Comparison of ENCODE assay signal across 23 mouse cellular contexts in genomic region chr10:68784463-68784862, GRCm38 (mm10).
DNase-seq lines count a peak whose midpoint lies in the region; ATAC-seq lines count a peak whose summit lies in the region.
"Had no signal": no experiment of that assay in that cellular context is flagged by ENCODE, and none has a peak within 500 bp of the region (broad histone marks: within the 10 kb centered on the region; RNA-seq: fewer than 3 reads in every experiment).

No protein-coding gene starts in this region.

- no peak overlapping the region for H3K4me3 ChIP-seq in midbrain, embryonic 10.5 days
- H3K4me3 ChIP-seq: embryonic facial prominence, embryonic 13.5 days; embryonic facial prominence, embryonic 15.5 days; forebrain, embryonic 13.5 days; forebrain, embryonic 15.5 days had no signal

- no peaks in the 10 kb centered on the region for H3K36me3 ChIP-seq in midbrain, embryonic 10.5 days
- H3K36me3 ChIP-seq: embryonic facial prominence, embryonic 15.5 days; forebrain, embryonic 15.5 days had no signal

- no peak overlapping the region for H3K27ac ChIP-seq in midbrain, embryonic 10.5 days (replicated peaks)
- H3K27ac ChIP-seq: embryonic facial prominence, embryonic 13.5 days; embryonic facial prominence, embryonic 15.5 days; forebrain, embryonic 13.5 days; forebrain, embryonic 15.5 days had no signal

- H3K9me3 ChIP-seq in midbrain, embryonic 10.5 days (replicated peaks), result no peaks in the 10 kb centered on the region
- H3K9me3 ChIP-seq: embryonic facial prominence, embryonic 13.5 days; embryonic facial prominence, embryonic 15.5 days; forebrain, embryonic 13.5 days; forebrain, embryonic 15.5 days had no signal

- H3K27me3 ChIP-seq in midbrain, embryonic 10.5 days (ENCODE audit: low read depth, poor library complexity, severe bottlenecking), result no peaks in the 10 kb centered on the region
- H3K27me3 ChIP-seq: embryonic facial prominence, embryonic 13.5 days; embryonic facial prominence, embryonic 15.5 days; forebrain, embryonic 13.5 days; forebrain, embryonic 15.5 days had no signal

- 90% methylated on average over 1 of the region's 1 CpGs for WGBS in midbrain, embryonic 10.5 days

- peak; percentile 15 for DNase-seq in layer of hippocampus, adult 9-10 months (ENCODE audit: low spot score)
- no peak for DNase-seq in layer of hippocampus, postnatal 25 days (ENCODE audit: extremely low spot score in 1 of 2, low spot score in 1 of 2)
- peak; percentile 8 for DNase-seq in CD4-positive helper T cell, adult 2 months (ENCODE audit: low read depth, low spot score)
- DNase-seq in midbrain, embryonic 10.5 days (ENCODE audit: low spot score), result no peak
- DNase-seq in kidney, adult 8-10 months, result no peak
- DNase-seq in kidney, postnatal 4 days, result no peak
- DNase-seq: adrenal gland, adult 2 months; adrenal gland, postnatal 10 days; adrenal gland, postnatal 25 days; cerebellum, adult 11 months; cerebellum, adult 18-20 months; cerebellum, adult 8-10 months; cerebellum, adult 9-11 months; cerebellum, postnatal 14 days; cerebellum, postnatal 36 days; embryo, embryonic 11 days; forebrain, postnatal 0 days had no signal

- ATAC-seq in CD4-positive, CD25-positive, alpha-beta regulatory T cell, adult 4 months, result peak; percentile 55
- ATAC-seq in inflammation-experienced regulatory T-cells, adult 6 months, result peak; percentile 64
- ATAC-seq: forebrain, embryonic 13.5 days; forebrain, embryonic 15.5 days; forebrain, postnatal 0 days had no signal

- no peaks in the 10 kb centered on the region for H3K4me1 ChIP-seq in midbrain, embryonic 10.5 days
- H3K4me1 ChIP-seq: forebrain, embryonic 13.5 days; forebrain, embryonic 15.5 days had no signal

Comparison
In these comparisons a context has a peak if more than half of its experiments do, and no peak if none do; other contexts are left out.
1. DNase-seq: peak in layer of hippocampus, adult 9-10 months (single experiment) and CD4-positive helper T cell, adult 2 months (single experiment); none in layer of hippocampus, postnatal 25 days (0 of 2), midbrain, embryonic 10.5 days (single experiment), kidney, adult 8-10 months (0 of 2) and kidney, postnatal 4 days (0 of 2).